Mouse (Mus musculus): ENCODE data around the gene Atat1. TPM values are rescaled to one million over a fixed set of nuclear protein-coding genes. Genes with fewer than 3 reads are reported as not detected.
A peak's percentile ranks its signal among the peaks of the same experiment; 100 is the strongest.

The Atat1 gene
- polyA plus RNA-seq, 1 experiment from 2014 or later, result 151 TPM

- Histone ChIP-seq H3K36me3 (peaks cover 34% of the 10 kb centered on the region), H3K9ac (no peak overlapping the region), H3K4me2 (no peak overlapping the region), H3K4me3 (no peak overlapping the region), H3K27me3 (no peaks in the 10 kb centered on the region), H3K4me1 (peaks cover 16% of the 10 kb centered on the region), H3K9me3 (no peaks in the 10 kb centered on the region), H3K27ac (no peak overlapping the region)
- ATAC-seq (ENCODE audit: insufficient number of reproducible peaks, insufficient read depth, low FRiP score, low TSS enrichment, low read depth), result no peak
- 68% methylated on average over 2 of the region's 2 CpGs for WGBS
These were observed 50.0 kb downstream of the Atat1 start for GRCm38 (mm10) chr17:35859835-35860234.

- H3K36me3 ChIP-seq, result peaks cover 39% of the 10 kb centered on the region
- 89% methylated on average over 1 of the region's 1 CpGs for WGBS
- no peak for ATAC-seq (ENCODE audit: insufficient number of reproducible peaks, insufficient read depth, low FRiP score, low TSS enrichment, low read depth)
These were observed 50.5 kb downstream of the Atat1 start for GRCm38 (mm10) chr17:35859371-35859770.

GRCm38 (mm10) chr17:35850974-35851373, 58.9 kb downstream of the Atat1 start:
- ATAC-seq (ENCODE audit: insufficient number of reproducible peaks, insufficient read depth, low FRiP score, low TSS enrichment, low read depth), result no peak
- no peak overlapping the region for H3K9ac ChIP-seq
- H3K27ac ChIP-seq, result no peak overlapping the region
- H3K9me3 ChIP-seq, result no peaks in the 10 kb centered on the region
- no peak overlapping the region for H3K4me2 ChIP-seq
- WGBS, result 86% methylated on average over 3 of the region's 3 CpGs
- no peaks in the 10 kb centered on the region for H3K27me3 ChIP-seq
- H3K4me3 ChIP-seq, result no peak overlapping the region
- H3K4me1 ChIP-seq, result no peaks in the 10 kb centered on the region
- H3K36me3 ChIP-seq, result peaks cover 88% of the 10 kb centered on the region

More at GRCm38 (mm10) chr17:35859371-35859770, 50.5 kb downstream of the Atat1 start:
- H3K9ac ChIP-seq, result no peak overlapping the region
- H3K9me3 ChIP-seq, result no peaks in the 10 kb centered on the region
- H3K27me3 ChIP-seq, result no peaks in the 10 kb centered on the region
- H3K27ac ChIP-seq, result no peak overlapping the region
- H3K4me2 ChIP-seq, result no peak overlapping the region
- peaks cover 11% of the 10 kb centered on the region for H3K4me1 ChIP-seq
- H3K4me3 ChIP-seq, result no peak overlapping the region

GRCm38 (mm10) chr17:35848112-35848511, 61.8 kb downstream of the Atat1 start:
- no peak overlapping the region for H3K27ac ChIP-seq
- H3K27me3 ChIP-seq, result no peaks in the 10 kb centered on the region
- no peaks in the 10 kb centered on the region for H3K4me1 ChIP-seq
- 0 out of 2 replicates have a peak overlapping the region, but pooled peaks have one; percentile 52 for H3K9ac ChIP-seq
- H3K9me3 ChIP-seq, result no peaks in the 10 kb centered on the region
- H3K36me3 ChIP-seq, result peaks cover 85% of the 10 kb centered on the region
- no peak for ATAC-seq (ENCODE audit: insufficient number of reproducible peaks, insufficient read depth, low FRiP score, low TSS enrichment, low read depth)
- H3K4me2 ChIP-seq, result no peak overlapping the region
- no peak overlapping the region for H3K4me3 ChIP-seq
- WGBS, result 69% methylated on average over 1 of the region's 1 CpGs

MicroRNAs encoded within 50 kb of the gene (microRNA counts, 519-probe panel; counts per million panel counts)
- microRNA mmu-miR-1894-3p (236 counts per million, percentile 44 among the panel's probes with 10 or more counts), microRNA mmu-miR-1894-5p (236 counts per million, percentile 44 among the panel's probes with 10 or more counts)

Small RNA genes within 50 kb of the gene (microRNA-seq; reads per million reads assigned to microRNA genes)
- gene Gm28033, result not detected
- not detected for gene Mir1894

Other genes starting within 250 kb of the Atat1 start
- gene Vars2, start 242.5 kb downstream of the Atat1 start, polyA plus RNA-seq (2015; fragmentation: Nextera tagmentation; extraction: Ambion mirVana), result 15.9 and 17.4 TPM in 2 replicates
- gene Gtf2h4, start 236.3 kb downstream of the Atat1 start, polyA plus RNA-seq (2015; fragmentation: Nextera tagmentation; extraction: Ambion mirVana), result 39.2 and 48.6 TPM in 2 replicates
- 65.8 and 69.4 TPM in 2 replicates for gene Ddr1, start 205.5 kb downstream of the Atat1 start, polyA plus RNA-seq (2015; fragmentation: Nextera tagmentation; extraction: Ambion mirVana)
- 20.1 and 27.7 TPM in 2 replicates for gene Ier3, start 88.4 kb downstream of the Atat1 start, polyA plus RNA-seq (2015; fragmentation: Nextera tagmentation; extraction: Ambion mirVana)
- 61.0 and 67.2 TPM in 2 replicates for gene Flot1, start 86.8 kb downstream of the Atat1 start, polyA plus RNA-seq (2015; fragmentation: Nextera tagmentation; extraction: Ambion mirVana)
- 1,166 and 1,221 TPM in 2 replicates for gene Tubb5, start 71.8 kb downstream of the Atat1 start, polyA plus RNA-seq (2015; fragmentation: Nextera tagmentation; extraction: Ambion mirVana)
- gene Mdc1, start 68.6 kb downstream of the Atat1 start, polyA plus RNA-seq (2015; fragmentation: Nextera tagmentation; extraction: Ambion mirVana), result 15.7 and 21.0 TPM in 2 replicates
- gene Nrm, start 48.8 kb downstream of the Atat1 start, polyA plus RNA-seq (2015; fragmentation: Nextera tagmentation; extraction: Ambion mirVana), result 49.0 and 53.5 TPM in 2 replicates
- 23.7 and 25.4 TPM in 2 replicates for gene Ppp1r18, start 44.5 kb downstream of the Atat1 start, polyA plus RNA-seq (2015; fragmentation: Nextera tagmentation; extraction: Ambion mirVana)
- 40.9 and 53.5 TPM in 2 replicates for gene Dhx16, start 30.3 kb downstream of the Atat1 start, polyA plus RNA-seq (2015; fragmentation: Nextera tagmentation; extraction: Ambion mirVana)
- 24.7 and 30.1 TPM in 2 replicates for gene 2310061I04Rik, start 12.6 kb downstream of the Atat1 start, polyA plus RNA-seq (2015; fragmentation: Nextera tagmentation; extraction: Ambion mirVana)
- gene Mrps18b, start 6.3 kb upstream of the Atat1 start, polyA plus RNA-seq (2015; fragmentation: Nextera tagmentation; extraction: Ambion mirVana), result 60.2 and 69.9 TPM in 2 replicates
- 40.1 and 44.3 TPM in 2 replicates for gene Ppp1r10, start 6.4 kb upstream of the Atat1 start, polyA plus RNA-seq (2015; fragmentation: Nextera tagmentation; extraction: Ambion mirVana)
- gene Abcf1, start 59.7 kb upstream of the Atat1 start, polyA plus RNA-seq (2015; fragmentation: Nextera tagmentation; extraction: Ambion mirVana), result 109 and 110 TPM in 2 replicates
- gene Gnl1, start 69.8 kb upstream of the Atat1 start, polyA plus RNA-seq (2015; fragmentation: Nextera tagmentation; extraction: Ambion mirVana), result 56.3 and 64.8 TPM in 2 replicates
- gene Prr3, start 70.2 kb upstream of the Atat1 start, polyA plus RNA-seq (2015; fragmentation: Nextera tagmentation; extraction: Ambion mirVana), result 44.4 and 56.9 TPM in 2 replicates
- gene H2-T24, start 110.5 kb upstream of the Atat1 start, polyA plus RNA-seq (2015; fragmentation: Nextera tagmentation; extraction: Ambion mirVana), result 3.9 and 4.3 TPM in 2 replicates
- gene H2-T23, start 122.8 kb upstream of the Atat1 start, polyA plus RNA-seq (2015; fragmentation: Nextera tagmentation; extraction: Ambion mirVana), result 18.8 and 21.6 TPM in 2 replicates
- gene H2-T22, start 132.7 kb upstream of the Atat1 start, polyA plus RNA-seq (2015; fragmentation: Nextera tagmentation; extraction: Ambion mirVana), result 20.1 and 21.0 TPM in 2 replicates
- gene Gm6034, start 132.9 kb upstream of the Atat1 start, polyA plus RNA-seq (2015; fragmentation: Nextera tagmentation; extraction: Ambion mirVana), result not detected in 2 replicates
- gene Gm11127, start 148.3 kb upstream of the Atat1 start, polyA plus RNA-seq (2015; fragmentation: Nextera tagmentation; extraction: Ambion mirVana), result not detected in 2 replicates
- not detected in 2 replicates for gene Gm19684, start 211.6 kb upstream of the Atat1 start, polyA plus RNA-seq (2015; fragmentation: Nextera tagmentation; extraction: Ambion mirVana)
- gene Gm7030, start 219.3 kb upstream of the Atat1 start, polyA plus RNA-seq (2015; fragmentation: Nextera tagmentation; extraction: Ambion mirVana), result not detected in 2 replicates

All from embryonic facial prominence, embryonic 13.5 days (tissue).